Mouse (Mus musculus) MN1 (cell line): ENCODE measurements around the gene Klk1b11.
"Not testable (repeated sequence)": the region's sequence is repeated elsewhere in the genome, so short reads cannot be mapped to it uniquely, and the experiment has no call there.

Experiments
- DNase-seq: peaks from one replicate; pipeline ENCODE4 v3.0.0-alpha.2; 2016; ENCODE audit warnings: low spot score

Klk1b11 gene

GRCm38 (mm10) chr7:43995577-43995976 is at the start of gene Klk1b11:
TSS of gene Klk1b11 (plus strand) at chr7:43995877.
- DNase-seq: not testable (repeated sequence)

- no peak for DNase-seq
Observed at GRCm38 (mm10) chr7:43950364-43950763, 45.3 kb upstream of the Klk1b11 start, which contains the start of gene Klk1b8. TSS of gene Klk1b8 (plus strand) at chr7:43950664.

- DNase-seq: no peak
Observed at GRCm38 (mm10) chr7:43952703-43953102, 43.0 kb upstream of the Klk1b11 start.

DNA sequence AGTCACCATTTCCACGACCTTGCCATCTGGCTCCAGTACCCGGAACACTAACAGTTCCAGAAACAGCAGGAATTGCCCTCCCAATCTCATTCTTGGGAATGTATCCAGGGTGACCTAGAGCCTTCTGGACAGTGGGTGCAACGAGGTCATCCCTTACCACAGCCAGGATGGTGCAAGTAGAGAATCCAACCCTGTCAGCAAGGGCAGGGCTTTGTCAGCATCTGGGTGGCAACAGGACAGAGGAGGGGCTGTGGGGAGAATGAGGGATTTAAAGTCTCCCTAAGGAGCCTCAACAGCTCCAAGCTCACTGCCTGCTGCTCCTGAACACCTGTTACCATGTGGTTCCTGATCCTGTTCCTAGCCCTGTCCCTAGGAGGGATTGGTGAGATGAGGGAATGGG is 29.2 kb upstream of the Klk1b11 start, which contains the start of gene Klk1b1:
Gene Klk1b1 (plus strand): TSS at position 301 of the 400 bp plus-strand sequence.
- no peak for DNase-seq

DNA sequence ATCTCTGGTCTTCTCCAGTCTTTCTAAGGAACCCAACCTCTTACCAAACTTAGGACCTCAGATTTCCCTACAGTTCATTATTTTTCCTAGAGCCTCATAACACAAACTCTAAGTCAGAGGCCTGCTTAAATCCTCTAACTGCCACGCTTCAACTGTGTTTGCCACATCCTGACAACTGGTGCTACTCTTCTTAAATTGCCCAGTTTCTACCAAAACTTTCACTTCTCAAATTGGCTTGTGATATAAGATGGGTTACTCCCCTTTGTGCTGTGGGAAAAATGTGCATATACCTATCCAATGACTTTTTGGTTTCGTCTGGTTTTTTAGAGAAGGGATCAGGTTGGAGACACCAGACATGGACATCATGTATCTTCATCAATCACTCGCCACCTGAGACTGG is 28.6 kb upstream of the Klk1b11 start:
- DNase-seq: no peak

GRCm38 (mm10) chr7:43967612-43968011 is 28.1 kb upstream of the Klk1b11 start:
- DNase-seq: no peak

DNA sequence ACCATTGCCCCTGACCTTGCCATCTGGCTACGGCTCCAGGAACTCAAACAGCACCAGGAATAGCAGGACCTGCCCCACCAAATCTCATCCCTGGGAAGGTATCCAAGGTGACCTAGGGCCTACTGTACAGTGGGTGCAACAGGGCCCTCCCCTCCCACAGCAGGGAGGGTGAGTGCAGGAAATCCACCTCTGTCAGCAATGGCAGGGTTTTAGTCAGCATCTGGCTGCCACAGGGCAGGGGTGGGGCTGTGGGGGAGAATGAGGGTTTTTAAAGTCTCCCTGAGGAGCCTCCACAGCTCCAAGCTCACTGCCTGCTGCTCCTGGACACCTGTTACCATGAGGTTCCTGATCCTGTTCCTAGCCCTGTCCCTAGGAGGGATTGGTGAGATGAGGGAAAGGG is 19.9 kb upstream of the Klk1b11 start, which contains the start of gene Klk1b9:
Gene Klk1b9 (plus strand): TSS at position 301 of the 400 bp plus-strand sequence.
- not testable (repeated sequence) for DNase-seq

DNA sequence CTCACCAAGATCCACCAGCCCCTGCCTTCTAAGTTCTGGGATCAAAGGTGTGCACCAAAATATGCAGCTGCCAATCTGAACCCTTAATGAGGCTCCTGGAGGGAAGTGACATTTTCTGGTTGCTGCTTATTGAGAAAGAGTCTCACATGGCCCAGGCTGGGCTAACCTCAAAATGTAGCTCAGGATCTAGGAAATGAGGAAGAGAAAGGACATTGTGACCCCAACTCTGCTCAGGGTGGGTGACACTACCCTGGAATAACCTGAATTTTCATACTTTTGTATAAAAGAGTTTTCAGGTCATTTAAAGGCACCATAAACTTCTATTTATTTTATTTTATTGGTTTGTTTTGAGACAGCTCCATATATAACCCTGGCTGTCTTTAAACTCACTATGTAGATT is 10.0 kb upstream of the Klk1b11 start:
- DNase-seq: no peak

- not testable (repeated sequence) for DNase-seq
Observed at GRCm38 (mm10) chr7:43994821-43995220, 856 bp upstream of the Klk1b11 start.

DNA sequence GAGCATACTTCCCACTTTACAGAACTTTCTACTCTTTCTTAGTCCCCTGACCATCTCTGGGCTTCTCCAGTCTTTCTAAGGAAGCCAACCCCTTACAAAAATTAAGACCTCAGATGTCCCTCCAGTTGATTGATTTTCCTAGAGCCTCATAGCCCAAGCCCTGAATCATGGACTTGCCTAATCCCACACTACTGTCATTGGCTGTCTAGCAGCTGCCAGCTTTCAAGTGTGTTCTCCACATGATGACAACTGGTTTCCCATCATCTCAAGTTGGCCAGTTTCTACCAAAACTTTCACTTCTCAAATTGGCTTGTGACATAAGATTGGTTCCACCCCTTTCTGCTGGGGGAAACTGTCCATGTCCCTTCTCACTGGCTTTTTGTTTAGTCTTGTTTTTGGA is 9.2 kb downstream of the Klk1b11 start:
- no peak for DNase-seq

DNA sequence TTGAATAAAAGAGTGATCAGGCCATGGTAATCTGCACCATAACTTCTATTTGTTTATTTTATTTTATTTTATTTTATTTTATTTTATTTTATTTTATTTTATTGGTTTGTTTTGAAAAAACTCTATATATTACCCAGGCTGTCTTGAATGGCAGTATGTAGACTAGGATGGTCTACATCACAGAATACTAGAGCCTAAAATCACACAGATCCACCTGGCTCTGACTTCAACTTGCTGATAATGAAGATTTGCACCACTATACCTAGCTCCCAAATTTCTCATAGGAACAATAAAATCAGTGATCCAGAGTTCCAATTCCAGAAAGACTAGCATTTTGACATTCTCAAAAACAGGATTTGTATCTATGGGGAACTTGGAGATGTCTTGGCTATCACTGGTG is 16.2 kb downstream of the Klk1b11 start, which contains the start of gene Klk1b26:
Gene Klk1b26 (plus strand): TSS at position 301 of the 400 bp plus-strand sequence.
- DNase-seq: not testable (repeated sequence)

DNA sequence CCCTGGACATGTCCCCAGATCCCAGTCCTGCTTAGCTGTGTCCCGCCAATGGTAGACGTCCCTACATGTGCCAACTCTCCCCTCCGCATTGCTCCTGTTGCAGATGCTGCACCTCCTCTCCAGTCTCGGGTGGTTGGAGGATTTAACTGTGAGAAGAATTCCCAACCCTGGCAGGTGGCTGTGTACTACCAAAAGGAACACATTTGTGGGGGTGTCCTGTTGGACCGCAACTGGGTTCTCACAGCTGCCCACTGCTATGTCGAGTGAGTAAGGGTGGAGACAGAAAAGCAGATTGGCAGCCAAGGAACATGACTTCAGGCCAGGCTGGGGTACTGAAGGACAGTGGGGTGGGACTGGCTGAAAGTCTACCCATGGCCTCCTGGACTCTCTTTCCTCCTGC is 19.0 kb downstream of the Klk1b11 start:
- DNase-seq: not testable (repeated sequence)

- DNase-seq: no peak
Observed at GRCm38 (mm10) chr7:44015071-44015470, 19.4 kb downstream of the Klk1b11 start.
